Mouse (Mus musculus): ENCODE measurements around the gene Sgk2.

The Sgk2 gene

GRCm38 (mm10) chr2:162991394-162992083, 4.4 kb downstream of the Sgk2 start:
- in situ Hi-C loops (cut with MboI, MseI), result no loop called here

GRCm38 (mm10) chr2:162992084-162992437, 4.9 kb downstream of the Sgk2 start:
- in situ Hi-C loops (cut with MboI, MseI), result no loop called here

GRCm38 (mm10) chr2:162993881-162994616, 6.9 kb downstream of the Sgk2 start:
- in situ Hi-C loops (cut with MboI, MseI), result no loop called here

- in situ Hi-C loops (cut with MboI, MseI), result no loop called here
Observed at GRCm38 (mm10) chr2:162998528-162999230, 11.5 kb downstream of the Sgk2 start.

- in situ Hi-C loops (cut with MboI, MseI), result no loop called here
Observed at GRCm38 (mm10) chr2:162999744-163000143, 12.6 kb downstream of the Sgk2 start.

- in situ Hi-C loops (cut with MboI, MseI), result no loop called here
Observed at GRCm38 (mm10) chr2:163001071-163001470, 13.9 kb downstream of the Sgk2 start.

GRCm38 (mm10) chr2:163007299-163007698, 20.2 kb downstream of the Sgk2 start:
- in situ Hi-C loops (cut with MboI, MseI), result no loop called here

GRCm38 (mm10) chr2:163016916-163017743, 30.0 kb downstream of the Sgk2 start, which contains the start of gene Ift52:
TSS of gene Ift52 (plus strand) at chr2:163017354.
- in situ Hi-C loops (cut with MboI, MseI), result no loop called here

- in situ Hi-C loops (cut with MboI, MseI), result no loop called here
Observed at GRCm38 (mm10) chr2:163031289-163031688, 44.2 kb downstream of the Sgk2 start.

- in situ Hi-C loops (cut with MboI, MseI), result no loop called here
Observed at GRCm38 (mm10) chr2:163031757-163032156, 44.6 kb downstream of the Sgk2 start.

- in situ Hi-C loops (cut with MboI, MseI), result no loop called here
Observed at GRCm38 (mm10) chr2:163032622-163033021, 45.5 kb downstream of the Sgk2 start.

GRCm38 (mm10) chr2:163039940-163040339, 52.8 kb downstream of the Sgk2 start:
- in situ Hi-C loops (cut with MboI, MseI), result no loop called here

GRCm38 (mm10) chr2:163048125-163048524, 61.0 kb downstream of the Sgk2 start:
- in situ Hi-C loops (cut with MboI, MseI), result no loop called here

- in situ Hi-C loops (cut with MboI, MseI), result no loop called here
Observed at GRCm38 (mm10) chr2:163049116-163049515, 62.0 kb downstream of the Sgk2 start.

GRCm38 (mm10) chr2:163051691-163052090, 64.6 kb downstream of the Sgk2 start:
- in situ Hi-C loops (cut with MboI, MseI), result loop anchor here (5.0 kb wide), 1 partner anchor 39 kb away; no protein-coding TSS in a partner anchor

- in situ Hi-C loops (cut with MboI, MseI), result loop anchor here (5.0 kb wide), 1 partner anchor 40 kb away; no protein-coding TSS in a partner anchor
Observed at GRCm38 (mm10) chr2:163052101-163052500, 65.0 kb downstream of the Sgk2 start.

- in situ Hi-C loops (cut with MboI, MseI), result loop anchor here (5.0 kb wide), 1 partner anchor 41 kb away; no protein-coding TSS in a partner anchor
Observed at GRCm38 (mm10) chr2:163052826-163053225, 65.7 kb downstream of the Sgk2 start.

- in situ Hi-C loops (cut with MboI, MseI), result loop anchor here (5.0 kb wide), 1 partner anchor 42 kb away; no protein-coding TSS in a partner anchor
Observed at GRCm38 (mm10) chr2:163054335-163054840, 67.3 kb downstream of the Sgk2 start, which contains the start of gene Mybl2. TSS of gene Mybl2 (plus strand) at chr2:163054687.

GRCm38 (mm10) chr2:163054891-163055494, 67.9 kb downstream of the Sgk2 start:
- in situ Hi-C loops (cut with MboI, MseI), result loop anchor here (5.0 kb wide), 1 partner anchor 43 kb away; no protein-coding TSS in a partner anchor

GRCm38 (mm10) chr2:163055715-163056114, 68.6 kb downstream of the Sgk2 start:
- in situ Hi-C loops (cut with MboI, MseI), result no loop called here
